Mouse (Mus musculus): ENCODE measurements around the gene Nfic. TPM values are rescaled to one million over a fixed set of nuclear protein-coding genes. Genes with fewer than 3 reads are reported as not detected.
A peak's percentile ranks its signal among the peaks of the same experiment; 100 is the strongest.

Nfic gene
- polyA plus RNA-seq, 2 experiments from 2014 or later = 14.2 to 19.2 TPM

- ATAC-seq = no peak
These were observed 73.4 kb downstream of the Nfic start for GRCm38 (mm10) chr10:81382039-81382438.

- no peak for ATAC-seq
These were observed 75.5 kb downstream of the Nfic start for GRCm38 (mm10) chr10:81379809-81380378.

- no peak for ATAC-seq
These were observed 76.3 kb downstream of the Nfic start for GRCm38 (mm10) chr10:81379183-81379553.

GRCm38 (mm10) chr10:81378553-81379182 is 76.8 kb downstream of the Nfic start:
- peak; percentile 95 for ATAC-seq

GRCm38 (mm10) chr10:81377793-81378552 is 77.5 kb downstream of the Nfic start, which contains the start of gene Fzr1:
Gene Fzr1, minus strand, starts transcription at chr10:81378516.
- no peak for ATAC-seq

GRCm38 (mm10) chr10:81377362-81377664 is 78.1 kb downstream of the Nfic start:
- no peak for ATAC-seq

- no peak for ATAC-seq
These were observed 78.7 kb downstream of the Nfic start for GRCm38 (mm10) chr10:81376561-81377361.

GRCm38 (mm10) chr10:81375322-81375721 is 80.1 kb downstream of the Nfic start:
- ATAC-seq = no peak

GRCm38 (mm10) chr10:81367207-81367495 is 88.3 kb downstream of the Nfic start:
- ATAC-seq = no peak

GRCm38 (mm10) chr10:81366477-81367206 is 88.8 kb downstream of the Nfic start:
- no peak for ATAC-seq

- ATAC-seq = no peak
These were observed 89.6 kb downstream of the Nfic start, which contains the start of gene 4930404N11Rik for GRCm38 (mm10) chr10:81365672-81366476. Gene 4930404N11Rik, minus strand, starts transcription at chr10:81365816.

GRCm38 (mm10) chr10:81365073-81365472 is 90.4 kb downstream of the Nfic start:
- ATAC-seq = no peak

- no peak for ATAC-seq
These were observed 90.8 kb downstream of the Nfic start for GRCm38 (mm10) chr10:81364666-81365065.

GRCm38 (mm10) chr10:81363436-81364346 is 91.7 kb downstream of the Nfic start:
- ATAC-seq = no peak

GRCm38 (mm10) chr10:81362336-81362949 is 93.0 kb downstream of the Nfic start:
- ATAC-seq = no peak

- ATAC-seq = no peak
These were observed 94.7 kb downstream of the Nfic start for GRCm38 (mm10) chr10:81360721-81361120.

- ATAC-seq = no peak
These were observed 96.6 kb downstream of the Nfic start for GRCm38 (mm10) chr10:81358841-81359240.

- no peak for ATAC-seq
These were observed 97.2 kb downstream of the Nfic start for GRCm38 (mm10) chr10:81358209-81358608.

- peak; percentile 96 for ATAC-seq
These were observed 98.2 kb downstream of the Nfic start, which contains the start of gene Mfsd12 for GRCm38 (mm10) chr10:81356991-81357844. Gene Mfsd12, plus strand, starts transcription at chr10:81357491.

Measured in CD4-positive, CD25-positive, alpha-beta regulatory T cell, adult 4 months (primary cell).